Mouse (Mus musculus) spleen, adult 2 months (tissue): ENCODE data around the gene Edil3.

ENCODE experiments used
- CTCF ChIP-seq: fragments of 200-500 bp; IDR thresholded peaks from 2 replicates; pipeline ENCODE4 v1.5.1; 2011; ENCODE audit warnings: mild to moderate bottlenecking, inconsistent platforms; ENCODE audit not compliant: insufficient read depth, insufficient read length, insufficient replicate concordance; ENCODE audit errors: extremely low read depth
- POLR2A ChIP-seq: fragments of 200-500 bp; IDR thresholded peaks from 2 replicates; pipeline ENCODE4 v1.6.1; 2011; ENCODE audit warnings: low read depth, low read length, inconsistent platforms

DNA sequence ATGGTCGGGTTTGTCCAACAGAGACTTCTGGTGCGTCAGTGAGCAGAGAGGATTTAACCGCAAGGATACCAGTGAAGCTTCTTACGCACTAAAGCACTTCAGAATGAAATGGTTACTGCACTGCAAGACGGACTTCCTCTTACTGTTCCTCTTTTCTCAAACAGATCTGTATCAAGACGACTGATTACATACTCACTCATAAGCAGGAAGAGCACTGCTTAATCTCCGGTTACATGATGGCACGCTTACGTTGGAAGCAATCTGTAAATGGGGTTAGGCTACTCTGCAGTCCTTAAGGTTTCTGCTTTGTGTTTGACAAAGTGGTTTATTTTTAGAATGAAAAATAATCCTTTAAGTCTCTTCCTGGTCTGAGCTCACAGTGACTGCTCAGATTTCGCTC is 7.1 kb downstream of the Edil3 start:
- TF ChIP-seq CTCF = no peak
- TF ChIP-seq POLR2A = no peak
